Mouse (Mus musculus) bone marrow, adult 2 months (tissue): ENCODE results near the gene Etfb.

Source experiments
- CTCF ChIP-seq: fragments of 200-500 bp; IDR thresholded peaks from 2 replicates; pipeline ENCODE4 v1.5.1; 2011; ENCODE audit warnings: low read length, control low read depth; ENCODE audit not compliant: control insufficient read depth, insufficient read depth
- POLR2A ChIP-seq: fragments of 200-500 bp; IDR thresholded peaks from 2 replicates; pipeline ENCODE4 v1.6.1; 2011; ENCODE audit warnings: low read depth, mild to moderate bottlenecking, control low read depth, low read length, borderline replicate concordance; ENCODE audit not compliant: control insufficient read depth

GRCm38 (mm10) chr7:43490861-43491260 is 47.0 kb downstream of the Etfb start:
- no peak for TF ChIP-seq CTCF
- TF ChIP-seq POLR2A: no peak
